Mouse (Mus musculus) lung, postnatal 0 days (tissue): ENCODE results near the gene Rnase13.

ENCODE experiments used
- CTCF ChIP-seq: IDR thresholded peaks from 2 replicates; pipeline ENCODE4 v1.5.1; 2016; ENCODE audit warnings: antibody characterized with exemption, mild to moderate bottlenecking
- EP300 ChIP-seq: IDR thresholded peaks from 2 replicates; pipeline ENCODE4 v1.6.1; 2016; ENCODE audit warnings: antibody characterized with exemption, mild to moderate bottlenecking, control low read depth

GRCm38 (mm10) chr14:51916539-51916938 lies 6.0 kb downstream of the Rnase13 start:
- TF ChIP-seq CTCF: no peak
- TF ChIP-seq EP300: no peak
